Mouse (Mus musculus) granulocyte monocyte progenitor cell, adult 5-6 weeks (primary cell): ENCODE measurements around the gene Tmem239. TPM values are rescaled to one million over a fixed set of nuclear protein-coding genes. Genes with fewer than 3 reads are reported as not detected.

ENCODE experiments used
- ATAC-seq: replicated peaks from 2 replicates; pipeline ENCODE4 v1.8.0; 2016; ENCODE audit warnings: mild to moderate bottlenecking, moderate TSS enrichment, inconsistent platforms; ENCODE audit not compliant: poor library complexity, severe bottlenecking
- total RNA-seq, 2 experiments: library from RNA; stranded (forward) in 1 of 2; stranded (reverse) in 1 of 2; fragments of 200-712, 200-1000 nt in 1 of 2; fragments of >200 nt in 1 of 2; fragmentation: Nextera tagmentation in 1 of 2; gene quantifications; 2 replicates each; pipeline ENCODE4 v1.2.3; 2014 to 2017

Gene Tmem239
- total RNA-seq, 2 experiments from 2014 or later: not detected

GRCm38 (mm10) chr2:130449794-130450433 lies 43.6 kb downstream of the Tmem239 start, which contains the start of gene Ptpra:
TSS of gene Ptpra (plus strand) at chr2:130450278.
- ATAC-seq: peak; percentile 94

GRCm38 (mm10) chr2:130450434-130450796 lies 44.1 kb downstream of the Tmem239 start:
- ATAC-seq: peak; percentile 50

DNA sequence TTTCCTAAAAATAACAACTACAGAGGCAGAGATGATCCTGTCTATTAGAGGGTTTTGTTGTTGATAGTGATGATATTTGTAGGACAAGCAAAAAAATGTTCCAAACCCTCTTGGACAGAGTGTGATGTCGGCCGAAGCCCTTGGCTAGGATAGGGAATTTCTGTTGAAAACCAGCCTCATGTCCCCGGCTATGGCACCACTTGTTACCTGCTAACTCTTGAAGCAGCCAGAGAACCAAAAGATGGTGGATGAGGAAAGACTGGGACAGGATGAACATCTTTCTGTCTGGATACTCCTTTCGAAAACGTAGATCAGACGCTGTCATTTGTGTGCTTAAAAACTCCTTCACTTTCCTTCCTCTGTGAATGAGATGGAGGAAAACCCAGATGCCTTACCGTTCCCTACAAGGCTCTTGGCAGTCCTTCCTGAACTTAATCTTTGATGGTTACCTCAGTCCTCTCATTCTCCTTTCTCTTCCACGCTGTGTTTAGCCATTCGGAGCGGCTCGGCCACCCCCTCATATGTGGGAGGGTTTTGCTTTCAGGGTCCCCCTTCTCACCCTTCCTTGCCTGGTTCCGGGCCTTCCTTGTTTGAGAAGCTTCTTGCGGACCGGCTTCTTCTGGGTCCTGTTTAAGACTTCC lies 44.9 kb downstream of the Tmem239 start:
- ATAC-seq: no peak

DNA sequence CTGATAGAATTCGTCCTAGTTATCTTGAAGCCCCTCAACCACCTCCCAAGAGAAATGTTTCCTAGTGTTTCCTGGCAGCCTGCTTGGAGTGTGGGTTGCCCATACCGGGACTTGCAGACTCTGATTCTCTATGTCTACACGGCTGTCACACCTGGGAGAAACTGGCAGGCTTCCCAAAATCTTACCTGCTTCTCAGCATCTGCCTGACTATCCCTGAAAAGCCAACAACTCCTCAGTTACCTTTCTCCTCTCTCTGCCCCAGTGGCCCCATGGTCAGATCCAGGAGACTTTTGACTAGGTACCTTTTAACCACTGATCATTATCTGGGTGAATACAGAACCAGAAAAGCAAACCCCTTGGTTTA lies 45.4 kb downstream of the Tmem239 start:
- no peak for ATAC-seq

- no peak for ATAC-seq
Measured at GRCm38 (mm10) chr2:130452266-130452665, 46.0 kb downstream of the Tmem239 start.

- no peak for ATAC-seq
Measured at GRCm38 (mm10) chr2:130453421-130453820, 47.1 kb downstream of the Tmem239 start.

DNA sequence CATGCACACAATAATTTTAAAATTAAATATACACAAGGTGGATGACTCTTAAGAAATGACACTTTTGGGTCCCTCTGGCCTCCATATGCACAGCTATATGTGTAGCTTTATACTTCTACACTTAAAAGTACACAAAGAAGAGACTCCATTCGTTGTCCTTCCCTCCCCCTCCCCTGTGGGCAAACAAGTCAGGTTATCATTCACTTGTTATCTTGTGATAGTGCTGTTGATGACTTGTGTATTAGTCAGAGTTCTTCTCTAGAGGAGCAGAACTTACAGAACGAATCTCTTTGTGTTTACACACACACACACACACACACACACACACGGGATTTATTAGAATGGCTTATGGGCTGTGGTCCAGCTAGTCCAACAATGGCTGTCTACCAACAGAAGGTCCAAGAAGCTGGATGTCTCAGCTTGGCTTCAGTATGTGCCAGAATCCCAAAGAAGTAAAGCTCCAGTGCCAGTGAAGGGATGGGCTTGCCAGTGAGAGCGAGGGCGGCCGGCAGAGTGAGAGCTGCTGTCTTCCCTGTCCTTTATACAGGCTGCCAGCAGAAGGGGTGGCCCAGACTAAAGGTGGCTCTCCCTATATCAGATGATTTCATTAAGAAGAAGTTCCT lies 48.6 kb downstream of the Tmem239 start:
- no peak for ATAC-seq

Other genes starting within 250 kb of the Tmem239 start
- gene Snrpb, start 227.1 kb upstream of the Tmem239 start, total RNA-seq (2014; fragmentation: Nextera tagmentation): 270 and 359 TPM in 2 replicates
- gene Snrpb, start 227.1 kb upstream of the Tmem239 start, total RNA-seq (2017): 191 and 210 TPM in 2 replicates
- gene Tmc2, start 211.3 kb upstream of the Tmem239 start, total RNA-seq (2014; fragmentation: Nextera tagmentation): not detected in 2 replicates
- gene Tmc2, start 211.3 kb upstream of the Tmem239 start, total RNA-seq (2017): not detected in 2 replicates
- gene Nop56, start 132.0 kb upstream of the Tmem239 start, total RNA-seq (2014; fragmentation: Nextera tagmentation): 501 and 575 TPM in 2 replicates
- 468 and 587 TPM in 2 replicates for gene Nop56, start 132.0 kb upstream of the Tmem239 start, total RNA-seq (2017)
- 130 and 165 TPM in 2 replicates for gene Idh3b, start 121.9 kb upstream of the Tmem239 start, total RNA-seq (2014; fragmentation: Nextera tagmentation)
- 116 and 121 TPM in 2 replicates for gene Idh3b, start 121.9 kb upstream of the Tmem239 start, total RNA-seq (2017)
- not detected in 2 replicates for gene Ebf4, start 111.3 kb upstream of the Tmem239 start, total RNA-seq (2014; fragmentation: Nextera tagmentation)
- not detected in 2 replicates for gene Ebf4, start 111.3 kb upstream of the Tmem239 start, total RNA-seq (2017)
- 3.2 TPM in 1 of 2 replicates, not detected in the other for gene Cpxm1, start 8.9 kb upstream of the Tmem239 start, total RNA-seq (2014; fragmentation: Nextera tagmentation)
- 0.99 TPM in 1 of 2 replicates, not detected in the other for gene Cpxm1, start 8.9 kb upstream of the Tmem239 start, total RNA-seq (2017)
- gene Gm28372, start 1.2 kb upstream of the Tmem239 start, total RNA-seq (2014; fragmentation: Nextera tagmentation): not detected in 2 replicates
- gene Gm28372, start 1.2 kb upstream of the Tmem239 start, total RNA-seq (2017): not detected in 2 replicates
- not detected in 2 replicates for gene 1700020A23Rik, start 1.2 kb upstream of the Tmem239 start, total RNA-seq (2014; fragmentation: Nextera tagmentation)
- gene 1700020A23Rik, start 1.2 kb upstream of the Tmem239 start, total RNA-seq (2017): not detected in 2 replicates
- gene Vps16, start 17.9 kb downstream of the Tmem239 start, total RNA-seq (2014; fragmentation: Nextera tagmentation): 128 and 155 TPM in 2 replicates
- 129 and 167 TPM in 2 replicates for gene Vps16, start 17.9 kb downstream of the Tmem239 start, total RNA-seq (2017)
- gene Pced1a, start 18.2 kb downstream of the Tmem239 start, total RNA-seq (2014; fragmentation: Nextera tagmentation): 13.0 and 14.9 TPM in 2 replicates
- gene Pced1a, start 18.2 kb downstream of the Tmem239 start, total RNA-seq (2017): 13.6 and 17.2 TPM in 2 replicates
- 68.9 and 76.2 TPM in 2 replicates for gene Ptpra, start 43.8 kb downstream of the Tmem239 start, total RNA-seq (2014; fragmentation: Nextera tagmentation)
- 118 and 138 TPM in 2 replicates for gene Ptpra, start 43.8 kb downstream of the Tmem239 start, total RNA-seq (2017)
- 66.7 and 82.1 TPM in 2 replicates for gene Mrps26, start 157.3 kb downstream of the Tmem239 start, total RNA-seq (2014; fragmentation: Nextera tagmentation)
- 47.1 and 52.4 TPM in 2 replicates for gene Mrps26, start 157.3 kb downstream of the Tmem239 start, total RNA-seq (2017)
- not detected in 2 replicates for gene Oxt, start 169.7 kb downstream of the Tmem239 start, total RNA-seq (2014; fragmentation: Nextera tagmentation)
- not detected in 2 replicates for gene Oxt, start 169.7 kb downstream of the Tmem239 start, total RNA-seq (2017)
- not detected in 2 replicates for gene Avp, start 176.1 kb downstream of the Tmem239 start, total RNA-seq (2014; fragmentation: Nextera tagmentation)
- not detected in 2 replicates for gene Avp, start 176.1 kb downstream of the Tmem239 start, total RNA-seq (2017)
- gene Fastkd5, start 223.5 kb downstream of the Tmem239 start, total RNA-seq (2014; fragmentation: Nextera tagmentation): 15.6 and 16.3 TPM in 2 replicates
- gene Fastkd5, start 223.5 kb downstream of the Tmem239 start, total RNA-seq (2017): 17.1 and 19.3 TPM in 2 replicates
- gene Ubox5, start 223.6 kb downstream of the Tmem239 start, total RNA-seq (2014; fragmentation: Nextera tagmentation): 7.0 and 9.3 TPM in 2 replicates
- gene Ubox5, start 223.6 kb downstream of the Tmem239 start, total RNA-seq (2017): 5.9 and 10.0 TPM in 2 replicates
- 1.2 TPM in 1 of 2 replicates, not detected in the other for gene Lzts3, start 236.3 kb downstream of the Tmem239 start, total RNA-seq (2014; fragmentation: Nextera tagmentation)
- gene Lzts3, start 236.3 kb downstream of the Tmem239 start, total RNA-seq (2017): 0.13 and 0.57 TPM in 2 replicates